Mouse (Mus musculus): ENCODE data around the gene Hsd17b11.

- TF ChIP-seq GABPA (IDR thresholded peaks at IDR 0.05; ENCODE audit: low read depth, low read length) (no peak), MAZ (IDR thresholded peaks at IDR 0.05; ENCODE audit: low read depth, low read length) (no peak)
Observed at GRCm38 (mm10) chr5:104009421-104009820, 12.3 kb downstream of the Hsd17b11 start.
